Mouse (Mus musculus) retina, postnatal 7 days (tissue): ENCODE results near the gene Prss57.

Experiments used
- DNase-seq: peaks from one replicate; pipeline ENCODE4 v3.0.0-alpha.2; 2012; ENCODE audit warnings: low read depth, low spot score

The Prss57 gene

DNA sequence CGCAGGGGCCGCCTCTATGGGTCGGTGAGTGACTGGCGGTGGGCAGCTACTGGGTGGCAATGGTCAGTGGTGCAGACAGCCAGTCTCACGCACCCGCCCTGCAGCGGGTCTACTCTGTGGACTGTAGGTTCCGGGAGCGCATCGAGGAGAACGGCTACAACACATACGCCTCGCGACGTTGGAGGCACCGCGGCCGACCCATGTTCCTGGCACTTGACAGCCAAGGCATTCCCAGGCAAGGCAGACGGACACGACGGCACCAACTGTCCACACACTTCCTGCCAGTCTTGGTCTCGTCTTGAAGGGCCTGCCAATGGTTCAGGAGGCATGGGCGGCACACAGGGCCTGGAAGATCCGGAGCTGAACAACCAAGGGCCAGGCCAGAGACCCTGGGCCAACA, 34.1 kb downstream of the Prss57 start:
- no peak for DNase-seq

DNA sequence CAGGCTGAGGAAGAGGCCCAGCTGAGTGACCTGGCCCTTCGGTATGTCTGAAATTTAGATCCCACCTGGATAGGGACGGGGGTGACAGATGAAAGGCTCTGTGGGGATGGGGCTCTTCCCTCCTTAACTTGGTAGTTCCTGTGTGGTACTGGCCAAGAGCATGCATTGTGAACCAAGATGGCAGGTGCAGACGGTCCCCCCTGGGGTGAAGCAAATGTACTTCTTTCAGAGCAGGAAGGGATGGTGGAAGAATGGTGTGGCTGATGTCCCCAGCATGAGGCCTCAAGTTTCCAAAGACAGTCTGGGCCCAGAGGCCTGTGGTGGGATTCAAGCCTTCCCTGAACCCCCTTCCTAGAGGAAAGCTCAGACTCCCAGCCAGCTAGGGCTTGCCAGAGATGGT, 34.9 kb downstream of the Prss57 start:
- no peak for DNase-seq

DNA sequence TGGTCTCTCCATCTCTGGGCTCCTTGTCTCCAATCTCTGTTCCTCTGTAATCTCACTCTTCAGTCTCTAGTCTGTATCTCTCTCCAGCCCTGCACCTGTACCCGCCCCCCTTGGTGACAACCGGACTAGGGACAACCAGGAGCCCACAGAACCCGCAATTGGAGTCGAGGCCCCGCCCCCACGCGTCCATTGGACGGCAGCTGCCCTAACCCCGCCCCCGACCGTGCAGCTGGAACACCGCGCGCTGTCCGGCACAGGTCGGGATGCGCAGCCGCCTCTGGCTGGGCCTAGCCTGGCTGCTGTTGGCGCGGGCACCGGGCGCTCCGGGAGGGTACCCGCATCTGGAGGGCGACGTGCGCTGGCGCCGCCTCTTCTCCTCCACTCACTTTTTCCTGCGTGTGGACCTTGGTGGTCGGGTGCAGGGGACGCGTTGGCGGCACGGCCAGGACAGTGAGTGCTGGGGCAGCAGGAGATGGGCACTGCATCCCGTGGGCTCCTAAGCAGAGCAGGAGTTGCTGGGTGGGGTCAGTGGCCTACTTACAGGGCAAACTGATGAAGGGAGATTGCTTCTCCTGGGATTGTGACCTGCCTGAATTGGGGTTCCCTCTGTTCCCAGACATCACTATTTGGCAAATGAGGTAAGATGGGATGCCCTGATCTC, 35.8 kb downstream of the Prss57 start, which contains the start of gene Fgf22:
Fgf22 (plus strand) TSS at position 221 of the 661 bp plus-strand sequence.
- DNase-seq, result peak; percentile 52

- no peak for DNase-seq
Measured at GRCm38 (mm10) chr10:79748496-79748895, 42.3 kb downstream of the Prss57 start.

GRCm38 (mm10) chr10:79746774-79747151, 44.0 kb downstream of the Prss57 start:
- no peak for DNase-seq

GRCm38 (mm10) chr10:79745898-79746773, 44.6 kb downstream of the Prss57 start, which contains the start of gene Polrmt:
Polrmt (minus strand) TSS chr10:79746581.
- DNase-seq, result peak; percentile 92

- DNase-seq, result no peak
Measured at GRCm38 (mm10) chr10:79745411-79745810, 45.4 kb downstream of the Prss57 start.

DNA sequence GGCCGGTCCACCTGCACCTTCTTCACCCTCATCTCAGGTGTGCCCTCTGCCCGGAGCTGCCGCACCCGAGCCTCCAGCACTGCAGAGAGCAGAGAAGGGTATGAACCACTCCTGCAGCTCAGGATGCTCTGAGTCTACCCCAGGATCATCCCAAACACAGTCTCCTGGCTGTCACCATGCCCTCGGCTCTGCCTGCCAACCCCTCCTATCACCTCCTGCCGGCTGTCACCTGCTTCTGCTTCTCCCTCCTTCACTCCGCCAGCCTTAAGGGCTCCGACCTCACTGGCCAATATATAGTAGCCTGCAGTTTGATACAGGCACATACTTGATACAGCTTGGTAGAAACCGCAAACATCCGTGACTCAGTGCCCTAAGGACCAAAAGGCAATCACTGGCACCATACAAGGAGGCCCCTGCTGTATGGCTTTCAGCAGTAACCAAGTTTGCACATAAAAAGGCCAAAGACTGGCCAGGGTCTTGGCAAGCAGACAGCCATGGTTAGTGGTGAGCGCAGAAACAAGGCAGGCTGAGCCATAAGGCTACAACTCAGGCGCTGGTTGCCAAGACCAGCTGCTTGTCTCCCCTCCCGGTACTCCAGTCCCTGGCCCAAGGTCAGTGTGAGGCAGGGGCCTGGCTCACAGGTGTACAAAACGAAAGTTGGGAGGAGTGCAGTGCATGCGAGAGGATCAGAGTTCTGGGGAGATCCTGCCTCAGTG, 47.0 kb downstream of the Prss57 start:
- DNase-seq, result no peak

- no peak for DNase-seq
Measured at GRCm38 (mm10) chr10:79743161-79743560, 47.6 kb downstream of the Prss57 start.

- DNase-seq, result no peak
Measured at GRCm38 (mm10) chr10:79740863-79741262, 49.9 kb downstream of the Prss57 start.

DNA sequence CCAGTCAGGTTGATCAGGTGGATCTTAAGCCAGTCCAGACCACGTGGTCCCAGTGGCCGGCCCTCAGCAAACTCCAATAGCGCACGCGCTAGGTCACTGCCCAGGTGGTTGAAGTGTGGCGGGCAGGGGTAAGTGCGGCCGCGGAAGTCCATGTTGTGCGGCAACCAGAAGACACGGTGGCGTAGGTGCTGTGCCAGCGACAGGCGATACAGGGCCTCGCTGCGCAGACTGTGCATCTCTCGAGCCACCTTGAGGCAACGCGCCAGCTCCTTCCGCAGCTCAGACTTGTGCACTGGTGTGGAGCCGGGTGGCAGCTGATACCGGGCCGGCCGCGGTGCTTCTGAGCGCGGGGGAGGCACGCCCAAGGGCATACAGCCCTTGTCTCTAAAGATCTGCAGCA, 51.5 kb downstream of the Prss57 start:
- DNase-seq, result no peak

DNA sequence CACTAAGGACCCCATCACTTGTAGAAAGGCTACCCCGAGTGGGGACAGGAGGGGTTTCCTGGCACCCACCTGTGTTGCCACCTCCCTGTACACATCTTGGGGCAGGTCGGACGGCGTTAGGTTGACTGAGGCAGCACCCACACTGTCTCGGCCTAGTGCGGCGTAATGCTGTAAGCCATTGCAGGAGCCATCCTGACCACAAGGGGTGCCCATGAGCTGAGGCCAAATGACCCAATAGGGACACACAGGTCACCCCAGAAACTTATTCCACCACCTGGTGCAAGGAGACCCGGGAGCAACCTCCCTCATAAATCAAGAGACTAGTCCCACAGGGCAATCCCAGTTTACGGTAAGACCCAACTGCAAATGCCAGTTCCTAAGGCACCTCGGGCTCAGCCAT, 52.5 kb downstream of the Prss57 start:
- no peak for DNase-seq

GRCm38 (mm10) chr10:79736706-79737105, 54.1 kb downstream of the Prss57 start:
- DNase-seq, result no peak

- DNase-seq, result no peak
Measured at GRCm38 (mm10) chr10:79735361-79735760, 55.4 kb downstream of the Prss57 start.

GRCm38 (mm10) chr10:79733847-79734246, 56.9 kb downstream of the Prss57 start:
- no peak for DNase-seq

- DNase-seq, result no peak
Measured at GRCm38 (mm10) chr10:79732500-79732899, 58.3 kb downstream of the Prss57 start.
